Mouse (Mus musculus) thymus, adult 2 months (tissue): Measurements from ENCODE around the gene Col8a1. TPM values are rescaled to one million over a fixed set of nuclear protein-coding genes. Genes with fewer than 3 reads are reported as not detected.

Source experiments
- DNase-seq: peaks from one replicate; pipeline ENCODE4 v3.0.0; 2021
- H3K27ac ChIP-seq: fragments of 200-500 bp; 2 replicates; pipeline ENCODE4 v1.5.1; 2012; ENCODE audit warnings: low read length, control low read depth; ENCODE audit not compliant: control insufficient read depth, insufficient read depth
- H3K27me3 ChIP-seq: fragments of 200-500 bp; 2 replicates; pipeline ENCODE4 v1.6.1; 2012; ENCODE audit warnings: mild to moderate bottlenecking, low read length, moderate library complexity, mixed read lengths; ENCODE audit not compliant: control insufficient read depth, insufficient read depth
- H3K36me3 ChIP-seq: fragments of 200-500 bp; 2 replicates; pipeline ENCODE4 v1.6.1; 2012; ENCODE audit warnings: mild to moderate bottlenecking, low read length, moderate library complexity; ENCODE audit not compliant: control insufficient read depth, insufficient read depth
- H3K4me1 ChIP-seq: fragments of 200-500 bp; replicated peaks from 2 replicates; pipeline ENCODE4 v1.6.1; 2012; ENCODE audit warnings: low read length; ENCODE audit not compliant: control insufficient read depth, insufficient read depth
- H3K4me3 ChIP-seq: fragments of 200-500 bp; 2 replicates; pipeline ENCODE4 v1.5.1; 2012; ENCODE audit warnings: mild to moderate bottlenecking, low read length, control low read depth, moderate library complexity; ENCODE audit not compliant: control insufficient read depth, insufficient read depth
- CTCF ChIP-seq: fragments of 200-500 bp; IDR thresholded peaks from 2 replicates; pipeline ENCODE4 v1.5.1; 2012; ENCODE audit warnings: mild to moderate bottlenecking, control low read depth, low read length, moderate library complexity, borderline replicate concordance; ENCODE audit not compliant: control insufficient read depth, poor library complexity, insufficient read depth; ENCODE audit errors: extremely low read depth
- POLR2A ChIP-seq: fragments of 200-500 bp; IDR thresholded peaks from 2 replicates; pipeline ENCODE4 v1.6.1; 2012; ENCODE audit warnings: mild to moderate bottlenecking, low read length, control low read depth, moderate library complexity; ENCODE audit not compliant: control insufficient read depth, poor library complexity, insufficient read depth; ENCODE audit errors: extremely low read depth
- WGBS: fragments of 180-500 bp; shearing (Covaris S2); methylation state at CpG from one replicate; pipeline ENCODE4 v1.1.7; 2018; 5-methylcytosine and 5-hydroxymethylcytosine counted together
- polyA plus RNA-seq: library from polyadenylated mRNA; depleted of rRNA; stranded (reverse); fragments of >200 nt; gene quantifications from 2 replicates; pipeline ENCODE4 v1.2.3, GENCODE M21; 2012

Col8a1 gene
- polyA plus RNA-seq, 1 experiment = 0.26 TPM

DNA sequence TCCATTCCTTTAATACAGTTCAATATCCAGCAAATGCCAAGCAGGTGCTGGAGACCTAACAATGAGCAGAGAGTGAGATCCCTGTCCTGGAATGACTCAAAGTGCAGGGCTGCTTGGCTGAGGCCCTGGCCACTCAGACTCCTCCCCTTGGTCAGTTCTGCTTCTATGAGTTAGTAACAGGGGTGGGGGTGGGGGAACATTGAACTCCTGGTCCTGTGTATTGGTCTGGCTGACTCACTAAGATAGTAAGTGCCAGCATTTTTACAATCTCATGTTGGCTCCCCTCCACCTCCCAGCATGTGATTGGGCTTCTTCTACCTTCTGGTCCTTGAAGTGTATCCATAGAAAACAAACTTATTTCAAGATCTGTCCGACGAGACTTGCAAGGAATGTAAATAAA, 104.6 kb downstream of the Col8a1 start:
- Histone ChIP-seq H3K36me3 (no peaks in the 10 kb centered on the region), H3K4me3 (no peak overlapping the region), H3K27ac (no peak overlapping the region), H3K27me3 (no peaks in the 10 kb centered on the region), H3K4me1 (no peaks in the 10 kb centered on the region)
- no peak for DNase-seq
- 94% methylated on average over 2 of the region's 2 CpGs for whole genome bisulfite sequencing
- TF ChIP-seq CTCF (no peak), POLR2A (no peak)

DNA sequence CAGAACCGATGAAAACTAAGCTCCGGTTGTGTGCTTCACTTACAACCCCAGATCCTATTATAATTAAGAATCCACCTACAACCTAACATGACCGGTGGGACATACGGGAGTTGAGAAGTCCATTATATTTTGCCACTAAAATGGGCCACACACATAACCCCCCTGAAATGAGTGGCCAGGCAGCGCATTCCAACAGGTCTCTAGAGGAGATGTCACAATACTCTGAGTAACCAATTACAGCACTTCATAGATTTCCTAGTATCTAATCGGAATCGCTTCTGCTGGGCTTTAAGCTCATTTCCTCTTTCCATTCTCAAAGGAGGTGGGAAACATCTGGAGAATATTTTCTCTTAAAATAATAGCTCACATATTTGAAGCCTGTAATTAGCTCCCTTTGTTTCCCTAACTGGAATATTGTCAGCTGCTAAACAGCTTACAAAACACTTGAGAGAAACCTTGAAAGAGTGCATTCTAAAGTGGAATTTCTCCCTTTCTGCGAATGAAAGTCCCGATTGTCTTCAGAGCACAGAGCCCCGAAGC, 113.1 kb downstream of the Col8a1 start:
- Histone ChIP-seq H3K27me3 (no peaks in the 10 kb centered on the region), H3K4me1 (no peaks in the 10 kb centered on the region), H3K36me3 (no peaks in the 10 kb centered on the region), H3K4me3 (no peak overlapping the region), H3K27ac (no peak overlapping the region)
- no peak for TF ChIP-seq CTCF
- TF ChIP-seq POLR2A = no peak
- WGBS = 86% methylated on average over 10 of the region's 10 CpGs
- no peak for DNase-seq

DNA sequence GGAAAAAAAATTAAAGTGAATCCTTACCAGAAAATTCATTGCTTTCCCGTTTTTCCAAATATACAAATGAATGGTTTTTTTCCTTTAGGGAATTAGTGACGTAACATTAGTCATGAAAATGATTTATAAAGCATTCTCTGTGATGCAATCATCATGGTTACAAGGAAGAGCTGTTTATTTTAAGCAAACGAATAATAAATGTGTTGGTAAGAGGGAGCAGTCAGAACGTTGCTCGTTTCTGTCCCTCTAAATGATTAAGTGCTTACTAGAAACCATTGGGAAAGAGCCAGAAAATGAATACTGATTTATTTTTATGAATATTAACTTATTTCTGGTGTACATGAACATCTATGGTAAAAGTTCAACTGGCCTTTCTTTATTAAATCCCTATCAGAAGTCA, 119.8 kb downstream of the Col8a1 start:
- Histone ChIP-seq H3K36me3 (no peaks in the 10 kb centered on the region), H3K27me3 (no peaks in the 10 kb centered on the region), H3K4me1 (no peaks in the 10 kb centered on the region), H3K27ac (no peak overlapping the region), H3K4me3 (no peak overlapping the region)
- WGBS = 81% methylated on average over 5 of the region's 5 CpGs
- TF ChIP-seq POLR2A (no peak), CTCF (no peak)
- no peak for DNase-seq

DNA sequence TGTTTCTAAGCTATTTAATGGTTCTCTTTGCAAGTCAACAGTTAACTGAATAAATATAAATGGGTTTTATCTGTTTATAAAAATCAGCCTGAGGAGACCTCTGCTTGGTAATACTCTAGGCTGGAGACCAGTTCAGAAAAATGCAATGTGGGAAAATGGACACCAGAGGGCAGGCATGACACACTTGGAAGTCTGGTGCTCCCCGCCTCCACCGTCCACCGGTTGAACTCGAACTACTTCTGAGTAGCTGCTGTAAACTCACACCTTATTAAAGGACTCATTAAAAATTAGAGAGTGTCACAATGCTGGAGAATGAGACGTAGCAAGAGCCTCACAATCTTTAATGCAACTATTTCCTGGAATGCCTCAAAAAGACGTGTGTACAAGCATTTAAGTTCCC, 120.3 kb downstream of the Col8a1 start:
- Histone ChIP-seq H3K4me3 (no peak overlapping the region), H3K4me1 (no peaks in the 10 kb centered on the region), H3K27me3 (no peaks in the 10 kb centered on the region), H3K27ac (no peak overlapping the region), H3K36me3 (no peaks in the 10 kb centered on the region)
- WGBS = 14% methylated on average over 6 of the region's 6 CpGs
- DNase-seq = peak; percentile 65
- TF ChIP-seq POLR2A = no peak
- TF ChIP-seq CTCF = no peak

DNA sequence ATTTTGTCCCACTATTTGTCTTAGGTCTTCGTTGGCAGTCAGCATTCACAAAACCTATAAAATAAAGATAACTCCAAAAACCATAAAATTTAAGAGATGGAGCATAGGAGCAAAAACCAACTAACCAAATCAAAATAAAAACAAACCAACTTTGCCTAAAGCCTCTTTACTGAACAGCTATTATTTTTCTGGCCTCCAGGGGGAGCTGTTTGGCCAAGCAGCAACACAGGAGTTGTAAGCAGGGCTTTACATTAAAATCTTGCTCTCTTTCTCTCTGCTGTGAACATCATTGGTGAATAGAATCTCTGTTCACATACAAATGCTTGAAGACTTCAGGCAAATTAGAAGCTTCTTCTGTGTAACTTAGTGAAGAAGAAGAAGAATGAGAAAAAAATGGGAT, 142.8 kb downstream of the Col8a1 start:
- TF ChIP-seq CTCF = no peak
- no peak for TF ChIP-seq POLR2A
- Histone ChIP-seq H3K4me3 (no peak overlapping the region), H3K27me3 (no peaks in the 10 kb centered on the region), H3K36me3 (no peaks in the 10 kb centered on the region), H3K27ac (no peak overlapping the region), H3K4me1 (0 out of 2 replicates have a peak, but pooled peaks cover 2% of the 10 kb centered on the region)
- peak; percentile 40 for DNase-seq
- WGBS = 6% methylated on average over 1 of the region's 1 CpGs

DNA sequence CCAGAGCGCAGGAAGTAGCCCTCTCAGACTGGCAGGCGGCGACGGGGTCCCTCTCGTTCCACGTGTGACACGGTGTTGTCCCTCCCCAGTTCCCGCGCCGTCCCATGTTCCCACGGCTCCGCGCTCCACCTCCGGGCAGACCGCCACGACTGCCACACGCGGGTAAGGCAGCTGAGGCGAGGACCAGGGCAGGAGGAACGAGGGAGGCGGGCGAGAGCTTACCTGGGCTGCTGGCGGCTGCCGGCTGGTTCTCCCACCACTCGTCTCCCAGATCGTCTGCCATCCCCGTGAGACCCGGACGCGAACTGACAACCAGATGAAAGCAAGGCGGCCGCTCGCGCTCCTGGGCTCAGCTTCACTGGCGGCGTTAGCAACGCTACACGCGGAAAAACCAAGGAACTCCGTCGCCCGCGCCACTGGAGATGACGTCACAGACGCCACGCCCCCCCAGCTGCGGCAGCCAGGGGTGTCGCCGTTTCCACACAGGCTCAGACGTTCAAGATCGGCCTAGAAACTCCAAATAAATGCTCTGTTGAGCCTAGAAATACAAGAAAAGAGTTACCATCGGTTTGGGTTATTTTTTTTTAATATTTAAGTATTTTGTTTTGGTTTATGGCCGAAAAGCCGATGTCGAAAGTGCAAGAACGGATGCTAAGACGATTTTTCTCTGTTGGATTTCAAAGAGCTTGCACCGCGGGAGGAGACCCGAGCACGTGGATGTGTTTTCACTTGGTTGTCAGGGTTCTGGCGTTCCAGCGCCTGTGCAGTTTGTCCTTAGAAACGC, 147.9 kb downstream of the Col8a1 start, which contains the start of gene Cmss1:
Gene Cmss1 (minus strand): TSS at position 421 of the 784 bp plus-strand sequence.
- TF ChIP-seq CTCF (no peak), POLR2A (no peak)
- DNase-seq = peak; percentile 80
- under 1% methylated on average over 64 of the region's 64 CpGs for WGBS
- Histone ChIP-seq H3K27me3 (no peaks in the 10 kb centered on the region), H3K4me3 (peak within 1 kb of the TSS; percentile 58), H3K36me3 (no peaks in the 10 kb centered on the region), H3K4me1 (0 out of 2 replicates have a peak, but pooled peaks cover 2% of the 10 kb centered on the region), H3K27ac (no peak within 1 kb of the TSS)
